In the genomic region with DNA sequence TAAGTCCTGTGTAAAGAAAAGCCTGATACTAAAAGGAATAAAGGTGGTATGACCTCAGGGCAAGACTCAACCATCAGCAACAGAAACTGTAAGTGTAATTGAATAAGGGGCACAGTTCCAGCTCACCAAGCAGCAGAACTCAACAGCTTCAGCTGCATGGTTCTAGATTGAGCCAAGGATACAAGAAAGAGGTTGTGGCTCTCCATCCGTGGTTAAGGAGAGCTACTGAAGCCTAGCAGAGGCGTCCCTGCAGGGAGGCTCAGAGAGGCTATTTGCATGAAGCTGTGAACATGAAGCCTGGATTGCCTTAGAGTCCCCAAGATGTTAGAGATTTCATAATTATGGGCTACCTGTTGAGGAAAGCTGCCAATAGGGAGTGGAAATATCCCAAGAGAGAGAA, we compare ENCODE assay signal across 16 mouse cellular contexts.
"Had no signal": no experiment of that assay in that cellular context is flagged by ENCODE, and none has a peak within 500 bp of the region (broad histone marks: within the 10 kb centered on the region; RNA-seq: fewer than 3 reads in every experiment).

No protein-coding gene starts in this region.

- DNase-seq: liver, postnatal 0 days; lung, adult 2 months; lung, postnatal 14 days; lung, postnatal 36 days; right cerebral cortex, postnatal 14 days; thymus, adult 18-20 months; thymus, postnatal 14 days; thymus, postnatal 36 days had no signal

- H3K27me3 ChIP-seq: lung, embryonic 15.5 days; midbrain, embryonic 13.5 days; midbrain, embryonic 15.5 days; neural tube, embryonic 12.5 days; stomach, embryonic 15.5 days had no signal

- H3K9me3 ChIP-seq: lung, embryonic 15.5 days; midbrain, embryonic 13.5 days; midbrain, embryonic 15.5 days; neural tube, embryonic 12.5 days; stomach, embryonic 15.5 days had no signal

- ATAC-seq: liver, postnatal 0 days; lung, postnatal 0 days; midbrain, embryonic 13.5 days; midbrain, embryonic 15.5 days had no signal

- H3K4me2 ChIP-seq: lung, embryonic 15.5 days; midbrain, embryonic 13.5 days; midbrain, embryonic 15.5 days; neural tube, embryonic 12.5 days; stomach, embryonic 15.5 days had no signal

- H3K4me3 ChIP-seq: lung, embryonic 15.5 days; megakaryocyte, embryonic 14.5 days; midbrain, embryonic 13.5 days; midbrain, embryonic 15.5 days; neural tube, embryonic 12.5 days; stomach, embryonic 15.5 days had no signal

- H3K4me1 ChIP-seq: lung, embryonic 15.5 days; megakaryocyte, embryonic 14.5 days; midbrain, embryonic 13.5 days; midbrain, embryonic 15.5 days; neural tube, embryonic 12.5 days; stomach, embryonic 15.5 days had no signal

- H3K27ac ChIP-seq: lung, embryonic 15.5 days; macrophage; midbrain, embryonic 13.5 days; midbrain, embryonic 15.5 days; neural tube, embryonic 12.5 days; stomach, embryonic 15.5 days had no signal

- H3K36me3 ChIP-seq: lung, embryonic 15.5 days; midbrain, embryonic 13.5 days; midbrain, embryonic 15.5 days; neural tube, embryonic 12.5 days; stomach, embryonic 15.5 days had no signal

- H3K9ac ChIP-seq: liver, postnatal 0 days; lung, embryonic 15.5 days; midbrain, embryonic 13.5 days; midbrain, embryonic 15.5 days; neural tube, embryonic 12.5 days; stomach, embryonic 15.5 days had no signal
